Mouse (Mus musculus): Measurements from ENCODE around the gene Gpm6a.

DNA sequence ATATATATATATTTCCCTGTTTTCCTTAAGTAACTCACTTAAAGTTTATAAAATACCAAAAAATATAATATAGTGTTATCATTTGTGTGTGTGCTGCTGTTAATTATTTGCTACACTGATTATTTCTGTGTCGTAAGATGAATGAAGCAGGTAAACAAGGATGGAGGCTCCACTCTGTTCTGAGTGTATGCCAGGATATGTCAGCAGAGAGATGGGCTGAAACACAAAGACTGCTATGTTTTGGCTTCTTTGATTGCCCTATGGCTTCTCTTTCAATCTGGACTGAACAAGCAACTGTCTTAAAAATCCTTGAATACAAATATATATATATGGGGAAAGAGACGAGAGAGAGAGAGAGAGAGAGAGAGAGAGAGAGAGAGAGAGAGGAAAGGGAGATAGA lies 1.3 kb upstream of the Gpm6a start:
- no peak for TF ChIP-seq CTCF (IDR thresholded peaks at IDR 0.05; ENCODE audit: borderline replicate concordance, control insufficient read depth, extremely low read depth, insufficient read depth, low read length, poor library complexity)
- no peak for TF ChIP-seq POLR2A (IDR thresholded peaks at IDR 0.05; ENCODE audit: control insufficient read depth, extremely low read depth, insufficient read depth, low read length, poor library complexity)

All from thymus, adult 2 months (tissue).